Mouse (Mus musculus): ENCODE measurements around the gene D11Wsu47e.

- no peak for TF ChIP-seq EP300 (optimal IDR thresholded peaks at IDR 0.05)
- no peak for TF ChIP-seq CTCF (IDR thresholded peaks at IDR 0.05; ENCODE audit: low read depth)
These were observed 32.9 kb upstream of the D11Wsu47e start for GRCm38 (mm10) chr11:113651206-113651906.
